Mouse (Mus musculus): Measurements from ENCODE around the gene Prss22.
"Not testable (repeated sequence)": the region's sequence is repeated elsewhere in the genome, so short reads cannot be mapped to it uniquely, and the experiment has no call there.

Gene Prss22

GRCm38 (mm10) chr17:23995421-23995820 is 2.5 kb downstream of the Prss22 start:
- no peak for DNase-seq (ENCODE audit: low read depth, low spot score)

- no peak for DNase-seq (ENCODE audit: low read depth, low spot score)
Measured at GRCm38 (mm10) chr17:23994667-23995066, 3.2 kb downstream of the Prss22 start.

GRCm38 (mm10) chr17:23993559-23994428 is 4.1 kb downstream of the Prss22 start:
- DNase-seq (ENCODE audit: low read depth, low spot score) = peak; percentile 30

GRCm38 (mm10) chr17:23992789-23993553 is 4.9 kb downstream of the Prss22 start:
- no peak for DNase-seq (ENCODE audit: low read depth, low spot score)

- DNase-seq (ENCODE audit: low read depth, low spot score) = no peak
Measured at GRCm38 (mm10) chr17:23989802-23990201, 8.1 kb downstream of the Prss22 start.

GRCm38 (mm10) chr17:23984989-23985388 is 12.9 kb downstream of the Prss22 start:
- no peak for DNase-seq (ENCODE audit: low read depth, low spot score)

- DNase-seq (ENCODE audit: low read depth, low spot score) = no peak
Measured at GRCm38 (mm10) chr17:23982912-23983311, 15.0 kb downstream of the Prss22 start.

- no peak for DNase-seq (ENCODE audit: low read depth, low spot score)
Measured at GRCm38 (mm10) chr17:23980297-23980909, 17.5 kb downstream of the Prss22 start, which contains the start of gene Prss30. Gene Prss30 (minus strand): TSS chr17:23980566.

GRCm38 (mm10) chr17:23979471-23979870 is 18.4 kb downstream of the Prss22 start:
- no peak for DNase-seq (ENCODE audit: low read depth, low spot score)

GRCm38 (mm10) chr17:23976665-23977064 is 21.2 kb downstream of the Prss22 start:
- DNase-seq (ENCODE audit: low read depth, low spot score) = no peak

- no peak for DNase-seq (ENCODE audit: low read depth, low spot score)
Measured at GRCm38 (mm10) chr17:23971315-23971714, 26.6 kb downstream of the Prss22 start.

GRCm38 (mm10) chr17:23969231-23969630 is 28.7 kb downstream of the Prss22 start:
- DNase-seq (ENCODE audit: low read depth, low spot score) = peak; percentile 42

- no peak for DNase-seq (ENCODE audit: low read depth, low spot score)
Measured at GRCm38 (mm10) chr17:23968780-23969179, 29.1 kb downstream of the Prss22 start.

GRCm38 (mm10) chr17:23966658-23967401 is 31.1 kb downstream of the Prss22 start:
- DNase-seq (ENCODE audit: low read depth, low spot score) = no peak

GRCm38 (mm10) chr17:23965805-23966425 is 32.0 kb downstream of the Prss22 start:
- no peak for DNase-seq (ENCODE audit: low read depth, low spot score)

- DNase-seq (ENCODE audit: low read depth, low spot score) = no peak
Measured at GRCm38 (mm10) chr17:23961573-23962122, 36.3 kb downstream of the Prss22 start.

- DNase-seq (ENCODE audit: low read depth, low spot score) = peak; percentile 31
Measured at GRCm38 (mm10) chr17:23960084-23960738, 37.7 kb downstream of the Prss22 start.

- DNase-seq (ENCODE audit: low read depth, low spot score) = no peak
Measured at GRCm38 (mm10) chr17:23955174-23955573, 42.7 kb downstream of the Prss22 start, which contains the start of gene Sbpl. Gene Sbpl (minus strand): TSS chr17:23955274.

GRCm38 (mm10) chr17:23950828-23951227 is 47.1 kb downstream of the Prss22 start:
- DNase-seq (ENCODE audit: low read depth, low spot score) = not testable (repeated sequence)

- no peak for DNase-seq (ENCODE audit: low read depth, low spot score)
Measured at GRCm38 (mm10) chr17:23949068-23949467, 48.8 kb downstream of the Prss22 start.
